Mouse (Mus musculus): ENCODE measurements around the gene Shcbp1l. TPM values are rescaled to one million over a fixed set of nuclear protein-coding genes. Genes with fewer than 3 reads are reported as not detected.
A peak's percentile ranks its signal among the peaks of the same experiment; 100 is the strongest.
"Not testable (repeated sequence)": the region's sequence is repeated elsewhere in the genome, so short reads cannot be mapped to it uniquely, and the experiment has no call there.

Gene Shcbp1l
- polyA plus RNA-seq (2016; fragmentation: Nextera tagmentation; extraction: Ambion mirVana): 0.14 and 0.15 TPM in 2 replicates

DNA sequence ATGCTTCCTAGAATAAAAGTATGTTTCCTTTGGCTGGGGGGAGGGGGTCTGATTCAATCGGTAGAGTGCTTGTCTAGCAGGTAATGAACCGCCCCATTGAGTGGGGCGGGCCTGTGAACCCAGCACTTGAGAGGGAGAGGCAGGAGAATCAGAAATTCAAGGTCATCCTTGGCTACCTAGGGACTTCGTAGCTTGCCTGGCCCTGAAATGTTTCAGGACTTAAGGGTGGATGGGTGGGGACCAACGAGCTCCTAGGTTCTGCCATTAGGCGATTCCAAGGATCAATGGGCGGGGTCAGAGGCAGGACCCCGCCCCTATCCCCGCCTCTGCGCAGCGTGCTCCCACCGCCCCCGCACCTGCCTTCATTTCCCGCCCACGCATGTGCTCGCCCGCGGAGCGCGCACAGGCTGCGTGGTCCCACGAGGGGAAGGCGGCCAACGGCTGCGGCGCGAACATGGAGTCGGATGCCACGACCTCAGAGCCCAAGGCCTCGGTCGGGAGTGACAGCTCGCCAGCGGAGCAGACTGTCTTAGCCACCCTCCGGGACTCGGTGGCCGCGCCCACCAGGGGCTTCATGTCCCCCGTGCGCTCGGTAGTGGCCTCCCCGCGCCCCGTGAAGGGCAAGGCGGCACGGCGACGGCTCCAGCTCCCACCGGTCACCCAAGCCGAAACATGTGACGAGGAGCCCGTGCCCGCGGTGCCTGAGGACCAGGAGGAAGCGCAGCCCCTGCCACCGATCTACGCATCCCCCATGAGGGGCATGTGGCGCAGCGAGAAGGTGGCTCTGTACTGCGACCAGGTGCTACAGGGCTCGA is at the start of gene Shcbp1l:
Gene Shcbp1l, plus strand, starts transcription at position 393 of the 815 bp plus-strand sequence.
- 2% methylated on average over 60 of the region's 60 CpGs for WGBS
- Histone ChIP-seq H3K4me3 (peak within 1 kb of the TSS; percentile 69), H3K4me1 (peaks cover 14% of the 10 kb centered on the region), H3K27me3 (ENCODE audit: low read depth, poor library complexity, severe bottlenecking) (peaks cover 36% of the 10 kb centered on the region), H3K36me3 (no peaks in the 10 kb centered on the region), H3K9me3 (replicated peaks) (no peaks in the 10 kb centered on the region), H3K27ac (peak within 1 kb of the TSS; percentile 57; the same call in 1 of the 2 replicates)
- DNase-seq (ENCODE audit: low spot score): peak; percentile 74

GRCm38 (mm10) chr1:153376446-153376845 is 48.5 kb upstream of the Shcbp1l start:
- no peak overlapping the region for H3K27ac ChIP-seq
- no peak for DNase-seq (ENCODE audit: low spot score)
- WGBS: 43% methylated on average over 6 of the region's 6 CpGs
- H3K9me3 ChIP-seq (replicated peaks): no peaks in the 10 kb centered on the region
- no peaks in the 10 kb centered on the region; the same call in 1 of the 2 replicates for H3K4me1 ChIP-seq
- H3K4me3 ChIP-seq: no peak overlapping the region
- H3K27me3 ChIP-seq (ENCODE audit: low read depth, poor library complexity, severe bottlenecking): no peaks in the 10 kb centered on the region
- no peaks in the 10 kb centered on the region for H3K36me3 ChIP-seq

DNA sequence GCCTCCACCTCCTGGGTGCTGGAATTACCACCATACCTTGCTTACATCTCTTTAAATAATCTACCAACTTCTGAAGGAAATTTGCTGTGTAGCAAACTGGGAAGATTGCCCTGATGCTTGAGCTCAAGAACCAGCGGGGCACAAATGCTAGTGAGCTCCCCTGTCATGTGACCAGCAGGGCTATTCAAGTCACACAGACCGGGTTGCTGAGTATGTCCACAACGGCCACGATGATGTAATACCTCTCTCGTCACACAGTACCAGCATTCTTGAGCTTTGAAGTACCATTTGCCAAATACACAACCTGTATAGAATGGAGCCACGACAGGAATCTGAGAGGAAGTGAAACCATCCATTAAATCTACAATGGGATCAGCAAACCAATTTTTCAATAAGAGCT is 46.4 kb upstream of the Shcbp1l start:
- Histone ChIP-seq H3K4me1 (no peaks in the 10 kb centered on the region; the same call in 1 of the 2 replicates), H3K4me3 (no peak overlapping the region), H3K27ac (no peak overlapping the region), H3K36me3 (no peaks in the 10 kb centered on the region), H3K9me3 (replicated peaks) (no peaks in the 10 kb centered on the region), H3K27me3 (ENCODE audit: low read depth, poor library complexity, severe bottlenecking) (no peaks in the 10 kb centered on the region)
- 80% methylated on average over 6 of the region's 6 CpGs for WGBS
- DNase-seq (ENCODE audit: low spot score): no peak

DNA sequence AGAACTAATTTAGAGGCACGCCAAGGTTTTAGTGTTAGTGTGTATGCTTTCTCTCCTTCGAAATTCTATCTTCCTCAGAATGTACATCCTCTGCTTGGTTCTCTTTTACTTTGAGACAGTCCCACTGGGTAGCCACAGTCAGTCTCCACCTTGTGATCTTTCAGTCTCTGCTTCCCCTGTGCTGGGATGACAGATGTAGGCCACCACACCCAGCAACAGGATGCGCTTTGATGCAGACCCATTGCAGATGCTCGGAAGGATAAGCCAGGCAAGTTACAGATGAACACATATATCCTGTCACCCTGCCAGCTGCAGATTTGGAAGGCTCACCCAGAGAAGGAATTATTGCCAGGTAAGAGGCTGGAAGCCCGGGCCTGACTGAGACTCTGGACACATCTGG is 45.1 kb upstream of the Shcbp1l start:
- no peaks in the 10 kb centered on the region; the same call in 1 of the 2 replicates for H3K4me1 ChIP-seq
- H3K27me3 ChIP-seq (ENCODE audit: low read depth, poor library complexity, severe bottlenecking): no peaks in the 10 kb centered on the region
- no peak overlapping the region for H3K27ac ChIP-seq
- 83% methylated on average over 5 of the region's 5 CpGs for WGBS
- H3K9me3 ChIP-seq (replicated peaks): no peaks in the 10 kb centered on the region
- no peak overlapping the region for H3K4me3 ChIP-seq
- DNase-seq (ENCODE audit: low spot score): no peak
- no peaks in the 10 kb centered on the region for H3K36me3 ChIP-seq

DNA sequence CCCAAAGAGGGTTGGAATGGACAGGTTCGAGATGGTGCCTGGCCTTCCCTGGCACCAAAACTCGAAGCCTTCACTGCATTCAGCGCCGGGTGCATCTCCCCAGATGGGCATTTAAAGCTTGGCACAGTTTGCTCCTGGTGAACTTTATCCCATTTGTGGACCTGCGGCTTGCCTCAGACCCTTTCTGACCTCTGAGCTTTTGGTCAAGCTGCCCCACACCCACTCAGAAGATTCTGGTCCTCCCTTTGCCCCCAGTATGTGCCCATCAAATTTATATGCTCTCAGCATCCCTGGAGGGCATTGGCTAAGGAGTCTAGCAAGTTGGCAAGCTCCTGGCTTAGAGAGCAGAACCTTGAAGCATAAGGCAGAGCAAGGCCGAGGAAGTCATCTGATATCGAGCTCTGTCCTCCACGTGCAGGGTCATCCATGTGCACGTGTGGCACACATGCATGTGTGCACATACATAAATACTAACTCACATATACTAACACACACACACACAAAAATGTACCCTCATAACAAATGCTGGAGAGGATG is 44.1 kb upstream of the Shcbp1l start:
- WGBS: 92% methylated on average over 9 of the region's 9 CpGs
- Histone ChIP-seq H3K36me3 (no peaks in the 10 kb centered on the region), H3K27me3 (ENCODE audit: low read depth, poor library complexity, severe bottlenecking) (no peaks in the 10 kb centered on the region), H3K4me1 (no peaks in the 10 kb centered on the region; the same call in 1 of the 2 replicates), H3K4me3 (no peak overlapping the region), H3K9me3 (replicated peaks) (no peaks in the 10 kb centered on the region), H3K27ac (no peak overlapping the region)
- DNase-seq (ENCODE audit: low spot score): no peak

- DNase-seq (ENCODE audit: low spot score): no peak
- 80% methylated on average over 6 of the region's 6 CpGs for WGBS
- Histone ChIP-seq H3K4me1 (0 out of 2 replicates have a peak, but pooled peaks cover 3% of the 10 kb centered on the region), H3K36me3 (no peaks in the 10 kb centered on the region), H3K9me3 (replicated peaks) (no peaks in the 10 kb centered on the region), H3K27me3 (ENCODE audit: low read depth, poor library complexity, severe bottlenecking) (no peaks in the 10 kb centered on the region), H3K4me3 (no peak overlapping the region), H3K27ac (no peak overlapping the region)
Observed at GRCm38 (mm10) chr1:153385081-153385480, 39.9 kb upstream of the Shcbp1l start.

GRCm38 (mm10) chr1:153385661-153386060 is 39.3 kb upstream of the Shcbp1l start:
- DNase-seq (ENCODE audit: low spot score); H3K36me3 ChIP-seq: not testable (repeated sequence)

GRCm38 (mm10) chr1:153386271-153387069 is 38.5 kb upstream of the Shcbp1l start:
- Histone ChIP-seq H3K4me1 (0 out of 2 replicates have a peak, but pooled peaks cover 3% of the 10 kb centered on the region), H3K9me3 (replicated peaks) (no peaks in the 10 kb centered on the region), H3K36me3 (no peaks in the 10 kb centered on the region), H3K27me3 (ENCODE audit: low read depth, poor library complexity, severe bottlenecking) (no peaks in the 10 kb centered on the region), H3K27ac (no peak overlapping the region), H3K4me3 (no peak overlapping the region)
- 57% methylated on average over 25 of the region's 25 CpGs for WGBS
- DNase-seq (ENCODE audit: low spot score): peak; percentile 85

More at GRCm38 (mm10) chr1:153385661-153386060, 39.3 kb upstream of the Shcbp1l start:
- not testable (repeated sequence) for H3K27me3 ChIP-seq (ENCODE audit: low read depth, poor library complexity, severe bottlenecking); H3K4me1 ChIP-seq; H3K9me3 ChIP-seq (replicated peaks); H3K4me3 ChIP-seq; H3K27ac ChIP-seq
- WGBS: 83% methylated on average over 5 of the region's 5 CpGs

DNA sequence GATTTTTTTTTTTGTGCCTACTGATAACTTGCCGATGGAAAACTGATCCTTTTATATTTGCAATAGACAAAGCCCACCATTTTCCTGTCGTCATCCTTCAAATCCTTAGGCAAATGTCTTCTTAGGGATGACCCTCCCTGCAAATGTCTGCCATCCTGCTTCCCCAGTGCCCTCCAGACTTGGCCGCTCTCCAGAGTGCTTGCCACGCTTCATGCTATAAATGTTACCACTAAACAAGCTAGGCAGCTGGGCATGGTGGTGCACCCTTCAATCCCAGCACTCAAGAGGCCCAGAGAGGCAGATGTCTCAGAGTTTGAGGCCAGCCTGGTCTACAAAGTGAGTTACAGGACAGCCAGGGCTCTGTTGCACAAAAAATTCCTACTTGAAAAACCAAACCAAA is 29.3 kb upstream of the Shcbp1l start:
- H3K36me3 ChIP-seq; H3K27ac ChIP-seq; H3K27me3 ChIP-seq (ENCODE audit: low read depth, poor library complexity, severe bottlenecking); H3K4me1 ChIP-seq; H3K9me3 ChIP-seq (replicated peaks); H3K4me3 ChIP-seq; DNase-seq (ENCODE audit: low spot score): not testable (repeated sequence)
- WGBS: 92% methylated on average over 4 of the region's 4 CpGs

GRCm38 (mm10) chr1:153401765-153402164 is 23.2 kb upstream of the Shcbp1l start:
- 3% methylated on average over 7 of the region's 7 CpGs for WGBS
- H3K4me1 ChIP-seq: peaks cover 3% of the 10 kb centered on the region; the same call in 1 of the 2 replicates
- peak; percentile 80 for DNase-seq (ENCODE audit: low spot score)
- H3K27me3 ChIP-seq (ENCODE audit: low read depth, poor library complexity, severe bottlenecking): no peaks in the 10 kb centered on the region
- no peaks in the 10 kb centered on the region for H3K36me3 ChIP-seq
- no peak overlapping the region for H3K27ac ChIP-seq
- no peaks in the 10 kb centered on the region for H3K9me3 ChIP-seq (replicated peaks)
- H3K4me3 ChIP-seq: no peak overlapping the region

DNA sequence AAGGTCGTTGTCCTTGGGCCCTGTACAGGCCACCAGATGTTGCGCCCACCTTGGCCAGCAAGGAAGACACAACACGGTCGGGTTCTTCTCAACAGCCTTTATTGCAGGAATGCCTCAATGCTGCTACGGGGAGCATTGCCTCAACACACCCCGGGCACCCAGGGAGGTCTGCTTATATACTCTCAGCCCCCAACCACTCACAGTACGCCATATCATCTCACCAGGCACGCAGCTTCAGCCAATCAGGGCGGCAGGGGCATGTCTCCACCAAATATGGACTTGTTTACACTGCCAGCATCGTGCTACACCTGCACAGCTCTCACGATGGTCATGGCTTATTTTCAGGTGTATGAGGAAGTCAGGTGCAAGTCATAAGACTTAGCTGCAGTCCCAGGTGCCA is 17.3 kb upstream of the Shcbp1l start:
- H3K36me3 ChIP-seq; H3K9me3 ChIP-seq (replicated peaks); DNase-seq (ENCODE audit: low spot score); H3K4me1 ChIP-seq; H3K27ac ChIP-seq; H3K4me3 ChIP-seq; H3K27me3 ChIP-seq (ENCODE audit: low read depth, poor library complexity, severe bottlenecking): not testable (repeated sequence)
- 90% methylated on average over 11 of the region's 11 CpGs for WGBS

DNA sequence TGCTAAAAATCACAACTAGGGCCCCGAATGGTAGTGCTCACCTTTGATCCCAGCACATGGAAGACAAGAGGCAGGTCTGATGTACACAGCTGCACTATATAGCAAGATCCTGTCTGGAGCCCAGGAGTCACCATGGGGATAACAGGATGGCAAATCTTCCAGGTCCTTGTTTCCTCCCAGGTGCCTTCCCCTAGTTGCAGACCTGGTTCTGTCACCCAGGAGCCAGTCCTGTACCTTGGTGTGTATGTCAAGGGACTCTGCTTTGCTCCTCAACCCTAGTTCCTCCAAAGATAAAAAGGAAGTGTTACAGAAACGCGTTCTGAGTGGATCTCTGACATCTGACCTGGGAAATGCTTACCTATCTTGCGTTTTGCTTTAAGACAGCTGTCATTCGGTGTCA is 16.7 kb upstream of the Shcbp1l start:
- H3K4me3 ChIP-seq; DNase-seq (ENCODE audit: low spot score); H3K36me3 ChIP-seq; H3K27ac ChIP-seq; H3K9me3 ChIP-seq (replicated peaks); H3K4me1 ChIP-seq; H3K27me3 ChIP-seq (ENCODE audit: low read depth, poor library complexity, severe bottlenecking): not testable (repeated sequence)
- 87% methylated on average over 5 of the region's 5 CpGs for WGBS

- WGBS: 93% methylated on average over 1 of the region's 4 CpGs
- H3K9me3 ChIP-seq (replicated peaks); H3K36me3 ChIP-seq; H3K27me3 ChIP-seq (ENCODE audit: low read depth, poor library complexity, severe bottlenecking); H3K4me1 ChIP-seq; H3K4me3 ChIP-seq; H3K27ac ChIP-seq; DNase-seq (ENCODE audit: low spot score): not testable (repeated sequence)
Observed at GRCm38 (mm10) chr1:153410915-153411314, 14.0 kb upstream of the Shcbp1l start.

Measured in limb, embryonic 10.5 days (tissue).